Mouse (Mus musculus) hindbrain, postnatal 0 days (tissue): Measurements from ENCODE around the gene Nnmt. TPM values are rescaled to one million over a fixed set of nuclear protein-coding genes. Genes with fewer than 3 reads are reported as not detected.

ENCODE experiments used
- ATAC-seq: fragments of 200-750 bp; cut with Nextera tagmentation; 2 replicates; pipeline ENCODE4 v1.8.0; 2017; ENCODE audit warnings: mild to moderate bottlenecking, moderate TSS enrichment, moderate library complexity
- DNase-seq: peaks from one replicate; pipeline ENCODE4 v3.0.0-alpha.2; 2015; ENCODE audit warnings: low spot score
- H3K27ac ChIP-seq: fragments of 300-500 bp; sonication (generic); 2 replicates; pipeline ENCODE4 v1.5.1; 2014; ENCODE audit warnings: mild to moderate bottlenecking
- H3K27me3 ChIP-seq: fragments of 300-500 bp; sonication (generic); 2 replicates; pipeline ENCODE4 v1.6.1; 2014; ENCODE audit warnings: low read length, mixed read lengths; ENCODE audit not compliant: insufficient read depth
- H3K36me3 ChIP-seq: fragments of 300-500 bp; sonication (generic); 2 replicates; pipeline ENCODE4 v1.6.1; 2014; ENCODE audit warnings: low read length, mixed read lengths; ENCODE audit not compliant: insufficient read depth
- H3K4me1 ChIP-seq: fragments of 300-500 bp; sonication (generic); 2 replicates; pipeline ENCODE4 v1.6.1; 2014; ENCODE audit warnings: antibody characterized with exemption, low read length, mixed read lengths; ENCODE audit not compliant: insufficient read depth
- H3K4me2 ChIP-seq: fragments of 300-500 bp; sonication (generic); 2 replicates; pipeline ENCODE4 v1.6.1; 2014; ENCODE audit warnings: low read depth, mild to moderate bottlenecking, low read length, moderate library complexity, mixed read lengths
- H3K4me3 ChIP-seq: fragments of 300-500 bp; sonication (generic); 2 replicates; pipeline ENCODE4 v1.5.1; 2014; ENCODE audit warnings: low read length
- H3K9ac ChIP-seq: fragments of 300-500 bp; sonication (generic); replicated peaks from 2 replicates; pipeline ENCODE4 v1.6.1; 2014; ENCODE audit warnings: mild to moderate bottlenecking, low read length, moderate library complexity, mixed read lengths
- H3K9me3 ChIP-seq: fragments of 300-500 bp; sonication (generic); 2 replicates; pipeline ENCODE4 v1.6.1; 2016; ENCODE audit warnings: low read length, mixed read lengths
- CTCF ChIP-seq: IDR thresholded peaks from 2 replicates; pipeline ENCODE4 v1.5.1; 2016; ENCODE audit warnings: antibody characterized with exemption, control low read depth, low read depth
- WGBS: fragments of 180-500 bp; shearing (Covaris S2); extraction: QIAGEN DNeasy Blood & Tissue Kit; methylation state at CpG from one replicate; pipeline ENCODE4 v1.1.7; 2014; 5-methylcytosine and 5-hydroxymethylcytosine counted together
- polyA plus RNA-seq: library from polyadenylated mRNA; unstranded; fragments of >200 nt; fragmentation: Nextera tagmentation; extraction: Ambion mirVana; gene quantifications from 2 replicates; pipeline ENCODE4 v1.2.1, GENCODE M21; 2015
- total RNA-seq: library from RNA; depleted of rRNA; stranded (reverse); fragments of >200 nt; gene quantifications from 2 replicates; pipeline ENCODE4 v1.2.3, GENCODE M21; 2014

Gene Nnmt
- total and polyA plus RNA-seq, 2 experiments from 2014 or later: 2.2 TPM; not detected in 1

- peak; percentile 40 for DNase-seq
- TF ChIP-seq CTCF: no peak
- peak overlapping the region; percentile 11; the same call in 1 of the 2 replicates for H3K4me3 ChIP-seq
- H3K27ac ChIP-seq: peak overlapping the region; percentile 32; the same call in 1 of the 2 replicates
- H3K9me3 ChIP-seq: no peaks in the 10 kb centered on the region
- H3K9ac ChIP-seq: peak overlapping the region; percentile 37; the same call in 1 of the 2 replicates
- no peaks in the 10 kb centered on the region for H3K27me3 ChIP-seq
- peak; percentile 68 for ATAC-seq
- peak overlapping the region; percentile 45 for H3K4me2 ChIP-seq
- H3K4me1 ChIP-seq: peaks cover 4% of the 10 kb centered on the region; the same call in 1 of the 2 replicates
- no peaks in the 10 kb centered on the region for H3K36me3 ChIP-seq
- WGBS: 5% methylated on average over 18 of the region's 22 CpGs
These were observed 44.3 kb upstream of the Nnmt start for GRCm38 (mm10) chr9:48649098-48649766.

GRCm38 (mm10) chr9:48648285-48649097, 43.5 kb upstream of the Nnmt start:
- Histone ChIP-seq H3K4me1 (peaks cover 4% of the 10 kb centered on the region; the same call in 1 of the 2 replicates), H3K4me2 (peak overlapping the region; percentile 45), H3K36me3 (no peaks in the 10 kb centered on the region), H3K4me3 (0 out of 2 replicates have a peak overlapping the region, but pooled peaks have one; percentile 11), H3K27me3 (no peaks in the 10 kb centered on the region), H3K27ac (0 out of 2 replicates have a peak overlapping the region, but pooled peaks have one; percentile 32), H3K9ac (no peak overlapping the region; the same call in 1 of the 2 replicates), H3K9me3 (no peaks in the 10 kb centered on the region)
- ATAC-seq (no peak), DNase-seq (peak; percentile 42)
- WGBS: 38% methylated on average over 12 of the region's 12 CpGs
- TF ChIP-seq CTCF: no peak

- ATAC-seq (no peak), DNase-seq (peak; percentile 20)
- WGBS: 34% methylated on average over 10 of the region's 10 CpGs
- H3K4me1 ChIP-seq: peaks cover 4% of the 10 kb centered on the region; the same call in 1 of the 2 replicates
- H3K27me3 ChIP-seq: no peaks in the 10 kb centered on the region
- no peak overlapping the region for H3K4me3 ChIP-seq
- H3K36me3 ChIP-seq: no peaks in the 10 kb centered on the region
- H3K9ac ChIP-seq: no peak overlapping the region
- no peak overlapping the region for H3K27ac ChIP-seq
- H3K4me2 ChIP-seq: no peak overlapping the region
- no peak for TF ChIP-seq CTCF
- no peaks in the 10 kb centered on the region for H3K9me3 ChIP-seq
These were observed 42.8 kb upstream of the Nnmt start for GRCm38 (mm10) chr9:48647648-48648284.

- no peak for ATAC-seq
- no peak for DNase-seq
- Histone ChIP-seq H3K27ac (no peak overlapping the region), H3K4me1 (peaks cover 4% of the 10 kb centered on the region; the same call in 1 of the 2 replicates), H3K36me3 (no peaks in the 10 kb centered on the region), H3K4me2 (no peak overlapping the region), H3K9me3 (no peaks in the 10 kb centered on the region), H3K4me3 (no peak overlapping the region), H3K9ac (no peak overlapping the region), H3K27me3 (no peaks in the 10 kb centered on the region)
- TF ChIP-seq CTCF: no peak
- 50% methylated on average over 16 of the region's 16 CpGs for WGBS
These were observed 42.1 kb upstream of the Nnmt start for GRCm38 (mm10) chr9:48646781-48647647.

GRCm38 (mm10) chr9:48646251-48646650, 41.3 kb upstream of the Nnmt start:
- no peaks in the 10 kb centered on the region for H3K9me3 ChIP-seq
- H3K27me3 ChIP-seq: no peaks in the 10 kb centered on the region
- peaks cover 4% of the 10 kb centered on the region; the same call in 1 of the 2 replicates for H3K4me1 ChIP-seq
- H3K9ac ChIP-seq: no peak overlapping the region
- no peaks in the 10 kb centered on the region for H3K36me3 ChIP-seq
- no peak overlapping the region for H3K4me2 ChIP-seq
- no peak overlapping the region for H3K4me3 ChIP-seq
- WGBS: 20% methylated on average over 4 of the region's 4 CpGs
- no peak overlapping the region for H3K27ac ChIP-seq
- peak; percentile 55 for ATAC-seq
- peak; percentile 95 for DNase-seq
- peak; percentile 100 for TF ChIP-seq CTCF
